10 mouse cellular contexts compared by ENCODE assay signal in genomic region chr6:28747931-28748670, GRCm38 (mm10).
A peak's percentile ranks its signal among the peaks of the same experiment; 100 is the strongest.
DNase-seq lines count a peak whose midpoint lies in the region; ATAC-seq and TF ChIP-seq lines count a peak whose summit lies in the region.
"Had no signal": no experiment of that assay in that cellular context is flagged by ENCODE, and none has a peak within 500 bp of the region (broad histone marks: within the 10 kb centered on the region; RNA-seq: fewer than 3 reads in every experiment).

No protein-coding gene starts in this region.

- TF ChIP-seq CTCF in forebrain, postnatal 0 days (IDR thresholded peaks at IDR 0.05; ENCODE audit: low read depth), result no peak

- 0 out of 2 replicates have a peak overlapping the region, but pooled peaks have one; percentile 7 for H3K27ac ChIP-seq in forebrain, embryonic 16.5 days (ENCODE audit: low read length)
- H3K27ac ChIP-seq in forebrain, postnatal 0 days (ENCODE audit: low read depth, low read length), result no peak overlapping the region
- H3K27ac ChIP-seq in forebrain, embryonic 10.5 days, result no peak overlapping the region

- no peak overlapping the region for H3K4me2 ChIP-seq in forebrain, embryonic 16.5 days (ENCODE audit: low read length)
- H3K4me2 ChIP-seq in forebrain, postnatal 0 days (ENCODE audit: low read depth), result no peak overlapping the region

- DNase-seq in forebrain, postnatal 0 days, result no peak
- DNase-seq in testis, postnatal 14 days (ENCODE audit: low spot score), result peak; percentile 26
- DNase-seq in testis, postnatal 10 days (ENCODE audit: low spot score), result no peak
- peak; percentile 37 for DNase-seq in kidney, adult 9 months
- DNase-seq in yolk sac, embryonic 10.5 days (ENCODE audit: low spot score), result peak; percentile 43
- no peak for DNase-seq in forebrain, embryonic 10.5 days (ENCODE audit: extremely low spot score, low spot score)
- no peak for DNase-seq in frontal cortex, postnatal 25 days (ENCODE audit: low spot score in 2 of 2)
- DNase-seq: layer of hippocampus, postnatal 36 days; retina, postnatal 1 day had no signal

- no peak for ATAC-seq in forebrain, embryonic 16.5 days
- no peak for ATAC-seq in forebrain, postnatal 0 days

- no peak overlapping the region for H3K9ac ChIP-seq in forebrain, embryonic 16.5 days (replicated peaks; ENCODE audit: low read depth, low read length)
- H3K9ac ChIP-seq in forebrain, postnatal 0 days, result no peak overlapping the region

- H3K4me3 ChIP-seq in forebrain, embryonic 16.5 days (replicated peaks; ENCODE audit: low read length), result no peak overlapping the region
- no peak overlapping the region for H3K4me3 ChIP-seq in forebrain, postnatal 0 days (ENCODE audit: low read depth, low read length)
- H3K4me3 ChIP-seq in forebrain, embryonic 10.5 days, result no peak overlapping the region

- H3K9me3 ChIP-seq in forebrain, embryonic 16.5 days (ENCODE audit: control insufficient read depth, low read length), result no peaks in the 10 kb centered on the region
- no peaks in the 10 kb centered on the region for H3K9me3 ChIP-seq in forebrain, postnatal 0 days (ENCODE audit: low read length)
- no peaks in the 10 kb centered on the region for H3K9me3 ChIP-seq in forebrain, embryonic 10.5 days

- H3K4me1 ChIP-seq in forebrain, embryonic 16.5 days (replicated peaks; ENCODE audit: control insufficient read depth, insufficient read depth, low read length), result peaks cover 35% of the 10 kb centered on the region
- H3K4me1 ChIP-seq in forebrain, postnatal 0 days (ENCODE audit: insufficient read depth), result peaks cover 14% of the 10 kb centered on the region; the same call in 1 of the 2 replicates
- H3K4me1 ChIP-seq in forebrain, embryonic 10.5 days, result peaks cover 21% of the 10 kb centered on the region

- no peaks in the 10 kb centered on the region for H3K36me3 ChIP-seq in forebrain, embryonic 16.5 days (ENCODE audit: control insufficient read depth, insufficient read depth)
- no peaks in the 10 kb centered on the region for H3K36me3 ChIP-seq in forebrain, postnatal 0 days (ENCODE audit: insufficient read depth)
- peaks cover 24% of the 10 kb centered on the region for H3K36me3 ChIP-seq in forebrain, embryonic 10.5 days (replicated peaks)

- H3K27me3 ChIP-seq in forebrain, embryonic 16.5 days (replicated peaks; ENCODE audit: control insufficient read depth, insufficient read depth, low read length), result no peaks in the 10 kb centered on the region
- no peaks in the 10 kb centered on the region for H3K27me3 ChIP-seq in forebrain, postnatal 0 days (ENCODE audit: insufficient read depth, low read length)
- H3K27me3 ChIP-seq in forebrain, embryonic 10.5 days (ENCODE audit: poor library complexity, severe bottlenecking), result no peaks in the 10 kb centered on the region

- WGBS in forebrain, embryonic 16.5 days, result 69% methylated on average over 14 of the region's 14 CpGs
- 73% methylated on average over 14 of the region's 14 CpGs for WGBS in forebrain, postnatal 0 days
- 77% methylated on average over 14 of the region's 14 CpGs for WGBS in forebrain, embryonic 10.5 days

Comparison
In these comparisons a context has a peak if more than half of its experiments do, and no peak if none do; other contexts are left out.
1. DNase-seq: peak in testis, postnatal 14 days (single experiment), kidney, adult 9 months (single experiment) and yolk sac, embryonic 10.5 days (single experiment); none in forebrain, postnatal 0 days (single experiment), testis, postnatal 10 days (single experiment), forebrain, embryonic 10.5 days (single experiment) and frontal cortex, postnatal 25 days (0 of 2).